Mouse (Mus musculus) MEL (cell line): ENCODE measurements at regions not wholly inside any gene's neighbourhood (a gene's known extent, or its start where the extent isn't known, plus 50 kb on each side); places are given as distances from the start of the nearest gene placed in this dataset.

Experiments used
- CHD1 ChIP-seq: IDR thresholded peaks from 2 replicates; pipeline ENCODE4 v1.6.1; 2012; ENCODE audit warnings: low read depth, mild to moderate bottlenecking, inconsistent platforms, low read length, improper control_type of control experiment
- CTCF ChIP-seq, 3 experiments: IDR thresholded peaks in 2 of 3; conservative IDR thresholded peaks in 1 of 3; 2 replicates each; pipeline ENCODE4 v1.5.1; 2011 to 2012; ENCODE audit warnings: low read length in 3 of 3, low read depth in 2 of 3, mild to moderate bottlenecking in 2 of 3, improper control_type of control experiment in 1 of 3, inconsistent platforms in 1 of 3, mixed read lengths in 1 of 3, moderate library complexity in 1 of 3; ENCODE audit not compliant: control insufficient read depth in 1 of 3, insufficient read depth in 1 of 3, poor library complexity in 1 of 3, severe bottlenecking in 1 of 3
- E2F4 ChIP-seq: IDR thresholded peaks from 2 replicates; pipeline ENCODE4 v1.6.1; 2011; ENCODE audit warnings: low read depth, low read length, improper control_type of control experiment, borderline replicate concordance
- EP300 ChIP-seq, 2 experiments: IDR thresholded peaks; 2 replicates each; pipeline ENCODE4 v1.6.1; 2011; ENCODE audit warnings: improper control_type of control experiment in 2 of 2, low read length in 2 of 2, low read depth in 1 of 2, mild to moderate bottlenecking in 1 of 2
- GATA1 ChIP-seq: IDR thresholded peaks from 2 replicates; pipeline ENCODE4 v1.6.1; 2011; ENCODE audit warnings: low read depth, low read length, improper control_type of control experiment
- HCFC1 ChIP-seq: IDR thresholded peaks from 2 replicates; pipeline ENCODE4 v1.6.1; 2012; ENCODE audit warnings: low read depth, mild to moderate bottlenecking, inconsistent platforms, low read length, improper control_type of control experiment, moderate library complexity
- MYC ChIP-seq: IDR thresholded peaks from 2 replicates; pipeline ENCODE4 v1.6.1; 2011; ENCODE audit warnings: low read depth, mild to moderate bottlenecking, low read length, improper control_type of control experiment, moderate library complexity
- NRF1 ChIP-seq: IDR thresholded peaks from 2 replicates; pipeline ENCODE4 v1.6.1; 2014; ENCODE audit warnings: low read depth, mild to moderate bottlenecking, inconsistent platforms, low read length, improper control_type of control experiment, moderate library complexity; ENCODE audit not compliant: poor library complexity, insufficient read depth, severe bottlenecking
- POLR2A ChIP-seq, 2 experiments: IDR thresholded peaks; 2 replicates each; pipeline ENCODE4 v1.6.1; 2011 to 2012; ENCODE audit warnings: low read length in 2 of 2, mild to moderate bottlenecking in 2 of 2, control low read depth in 1 of 2, improper control_type of control experiment in 1 of 2, low read depth in 1 of 2, moderate library complexity in 1 of 2; ENCODE audit not compliant: control insufficient read depth in 1 of 2, insufficient read depth in 1 of 2, poor library complexity in 1 of 2
- SMC3 ChIP-seq: IDR thresholded peaks from 2 replicates; pipeline ENCODE4 v1.6.1; 2011; ENCODE audit warnings: low read depth, low read length, improper control_type of control experiment
- USF2 ChIP-seq, 2 experiments: IDR thresholded peaks; 2 replicates each; pipeline ENCODE4 v1.6.1; 2011 to 2012; ENCODE audit warnings: improper control_type of control experiment in 2 of 2, low read length in 2 of 2, borderline replicate concordance in 1 of 2, inconsistent platforms in 1 of 2, low read depth in 1 of 2, mild to moderate bottlenecking in 1 of 2; ENCODE audit not compliant: insufficient read depth in 1 of 2
- ZMIZ1 ChIP-seq: IDR thresholded peaks from 2 replicates; pipeline ENCODE4 v1.6.1; 2012; ENCODE audit warnings: low read depth, mild to moderate bottlenecking, inconsistent platforms, low read length, improper control_type of control experiment, moderate library complexity
- ZNF384 ChIP-seq: IDR thresholded peaks from 2 replicates; pipeline ENCODE4 v1.6.1; 2012; ENCODE audit warnings: low read depth, mild to moderate bottlenecking, inconsistent platforms, low read length, improper control_type of control experiment

- no peak for TF ChIP-seq SMC3
- no peak for TF ChIP-seq E2F4
- TF ChIP-seq USF2 (IDR thresholded peaks at IDR 0.05; ENCODE audit: borderline replicate concordance in 1 of 2, insufficient read depth in 1 of 2, low read depth in 1 of 2, low read length in 2 of 2): no peak
- TF ChIP-seq ZMIZ1: no peak
- no peak for TF ChIP-seq EP300 (IDR thresholded peaks at IDR 0.05; ENCODE audit: low read depth in 1 of 2, low read length in 2 of 2)
- TF ChIP-seq POLR2A (IDR thresholded peaks at IDR 0.05; ENCODE audit: control insufficient read depth in 1 of 2, insufficient read depth in 1 of 2, low read depth in 1 of 2, low read length in 2 of 2, poor library complexity in 1 of 2): no peak
- TF ChIP-seq CTCF (IDR thresholded peaks at IDR 0.05 in 2 of 3, conservative IDR thresholded peaks at IDR 0.05 in 1 of 3; ENCODE audit: control insufficient read depth in 1 of 3, insufficient read depth in 1 of 3, low read depth in 2 of 3, low read length in 3 of 3, poor library complexity in 1 of 3, severe bottlenecking in 1 of 3): no peak
- no peak for TF ChIP-seq MYC
- no peak for TF ChIP-seq ZNF384
- TF ChIP-seq NRF1: no peak
- no peak for TF ChIP-seq GATA1
- no peak for TF ChIP-seq HCFC1
- no peak for TF ChIP-seq CHD1
These were observed 106.5 kb downstream of the Tmem121 start for GRCm38 (mm10) chr12:113292029-113292809.
